In genomic region chr2:164894644-164895043, GRCm38 (mm10) we compare ENCODE assay signal across 18 mouse cellular contexts. TPM values are rescaled to one million over a fixed set of nuclear protein-coding genes. Genes with fewer than 3 reads are reported as not detected.
DNase-seq lines count a peak whose midpoint lies in the region; ATAC-seq and TF ChIP-seq lines count a peak whose summit lies in the region.
"Had no signal": no experiment of that assay in that cellular context is flagged by ENCODE, and none has a peak within 500 bp of the region (broad histone marks: within the 10 kb centered on the region; RNA-seq: fewer than 3 reads in every experiment).

No protein-coding gene starts in this region.

- H3K9me3 ChIP-seq in hindbrain, postnatal 0 days (ENCODE audit: low read length): no peaks in the 10 kb centered on the region
- no peaks in the 10 kb centered on the region for H3K9me3 ChIP-seq in hindbrain, embryonic 14.5 days (ENCODE audit: control insufficient read depth, low read length)
- H3K9me3 ChIP-seq: heart, embryonic 13.5 days; hindbrain, embryonic 12.5 days; limb, embryonic 15.5 days had no signal

- DNase-seq in cerebellum, adult 2 months: no peak
- DNase-seq in cerebellum, adult 11 months: no peak
- DNase-seq in hindbrain, postnatal 0 days (ENCODE audit: low spot score): no peak
- no peak for DNase-seq in hindbrain, embryonic 14.5 days (ENCODE audit: low spot score)
- no peak for DNase-seq in lung, adult 2 months
- DNase-seq in lung, postnatal 14 days: no peak
- no peak for DNase-seq in left cerebral cortex, adult 18-20 months (ENCODE audit: low spot score in 2 of 2)
- DNase-seq: gastrocnemius, postnatal 36 days; kidney, adult 8-10 months; layer of hippocampus, adult 9-11 months; right cerebral cortex, postnatal 4 days; thymus, adult 2 months had no signal

- no peaks in the 10 kb centered on the region for H3K27me3 ChIP-seq in cerebellum, adult 2 months (ENCODE audit: control insufficient read depth, insufficient read depth, low read length)
- H3K27me3 ChIP-seq in hindbrain, postnatal 0 days (ENCODE audit: insufficient read depth, low read length): no peaks in the 10 kb centered on the region
- no peaks in the 10 kb centered on the region for H3K27me3 ChIP-seq in hindbrain, embryonic 14.5 days (ENCODE audit: control insufficient read depth, insufficient read depth, low read length)
- H3K27me3 ChIP-seq: heart, embryonic 13.5 days; hindbrain, embryonic 12.5 days; limb, embryonic 15.5 days; Patski had no signal

- no peak overlapping the region for H3K4me3 ChIP-seq in cerebellum, adult 2 months (replicated peaks; ENCODE audit: insufficient read depth, low read depth, low read length)
- H3K4me3 ChIP-seq in hindbrain, postnatal 0 days (ENCODE audit: low read length): no peak overlapping the region
- no peak overlapping the region for H3K4me3 ChIP-seq in hindbrain, embryonic 14.5 days (replicated peaks; ENCODE audit: low read length)
- H3K4me3 ChIP-seq in lung, adult 2 months (replicated peaks; ENCODE audit: extremely low read depth, low read depth, low read length): no peak overlapping the region
- H3K4me3 ChIP-seq: erythroblast, embryonic 14.5 days; heart, embryonic 13.5 days; hindbrain, embryonic 12.5 days; limb, embryonic 15.5 days had no signal

- 65% methylated on average over 1 of the region's 1 CpGs for WGBS in cerebellum, adult 2 months
- 86% methylated on average over 1 of the region's 1 CpGs for WGBS in hindbrain, postnatal 0 days
- WGBS in hindbrain, embryonic 14.5 days: 95% methylated on average over 1 of the region's 1 CpGs
- WGBS in lung, adult 2 months: 76% methylated on average over 1 of the region's 1 CpGs

- peaks cover 89% of the 10 kb centered on the region for H3K36me3 ChIP-seq in hindbrain, postnatal 0 days (ENCODE audit: insufficient read depth, low read length)
- H3K36me3 ChIP-seq in hindbrain, embryonic 14.5 days (replicated peaks; ENCODE audit: control insufficient read depth, insufficient read depth): peaks cover 100% of the 10 kb centered on the region

- H3K27ac ChIP-seq in cerebellum, adult 2 months (ENCODE audit: insufficient read depth, low read length): no peak overlapping the region
- no peak overlapping the region for H3K27ac ChIP-seq in hindbrain, postnatal 0 days
- no peak overlapping the region for H3K27ac ChIP-seq in hindbrain, embryonic 14.5 days
- H3K27ac ChIP-seq: heart, embryonic 13.5 days; hindbrain, embryonic 12.5 days; limb, embryonic 15.5 days had no signal

- TF ChIP-seq CTCF in cerebellum, adult 2 months (IDR thresholded peaks at IDR 0.05; ENCODE audit: borderline replicate concordance, insufficient read depth, low read depth, low read length): peak; percentile 9; the same call in 1 of the 2 replicates
- peak; percentile 34 for TF ChIP-seq CTCF in hindbrain, postnatal 0 days (IDR thresholded peaks at IDR 0.05; ENCODE audit: low read depth)
- TF ChIP-seq CTCF in lung, adult 2 months (IDR thresholded peaks at IDR 0.05; ENCODE audit: insufficient read depth, low read length): 0 out of 2 replicates have a peak, but pooled peaks have one; percentile 13

- no peak overlapping the region for H3K4me2 ChIP-seq in hindbrain, postnatal 0 days (ENCODE audit: low read depth, low read length)
- H3K4me2 ChIP-seq in hindbrain, embryonic 14.5 days (replicated peaks): no peak overlapping the region
- H3K4me2 ChIP-seq: heart, embryonic 13.5 days; hindbrain, embryonic 12.5 days; limb, embryonic 15.5 days had no signal

- ATAC-seq in hindbrain, postnatal 0 days: no peak
- no peak for ATAC-seq in hindbrain, embryonic 14.5 days (ENCODE audit: low FRiP score)
- ATAC-seq in common myeloid progenitor, adult 5-6 weeks (replicated peaks; ENCODE audit: low read depth, poor library complexity, severe bottlenecking): 0 out of 2 replicates have a peak, but pooled peaks have one; percentile 12
- ATAC-seq: Patski had no signal

- no peak overlapping the region for H3K9ac ChIP-seq in hindbrain, postnatal 0 days (replicated peaks; ENCODE audit: low read length)
- H3K9ac ChIP-seq in hindbrain, embryonic 14.5 days: no peak overlapping the region
- H3K9ac ChIP-seq: heart, embryonic 13.5 days; hindbrain, embryonic 12.5 days; limb, embryonic 15.5 days had no signal

- H3K4me1 ChIP-seq in cerebellum, adult 2 months (ENCODE audit: control insufficient read depth, insufficient read depth, low read length): peaks cover 47% of the 10 kb centered on the region
- no peaks in the 10 kb centered on the region for H3K4me1 ChIP-seq in hindbrain, postnatal 0 days (ENCODE audit: insufficient read depth, low read length)
- H3K4me1 ChIP-seq in hindbrain, embryonic 14.5 days (replicated peaks; ENCODE audit: control insufficient read depth, insufficient read depth, low read length): no peaks in the 10 kb centered on the region
- H3K4me1 ChIP-seq in lung, adult 2 months (ENCODE audit: control insufficient read depth, insufficient read depth, low read length): no peaks in the 10 kb centered on the region
- H3K4me1 ChIP-seq: heart, embryonic 13.5 days; hindbrain, embryonic 12.5 days; limb, embryonic 15.5 days had no signal

- no peak for TF ChIP-seq POLR2A in cerebellum, adult 2 months (IDR thresholded peaks at IDR 0.05; ENCODE audit: borderline replicate concordance, insufficient read depth, low read length)
- TF ChIP-seq POLR2A in lung, adult 2 months (IDR thresholded peaks at IDR 0.05; ENCODE audit: borderline replicate concordance, extremely low read depth, low read depth, low read length): no peak

RNA-seq across cellular contexts. Expression of gene Pcif1, which starts 15.5 kb away (rescaled TPM):
- polyA plus RNA-seq in cerebellum, adult 2 months (2012; rRNA removed): 54.9 and 56.3 TPM in 2 replicates
- total RNA-seq in hindbrain, postnatal 0 days (2014; rRNA removed): 76.7 and 83.7 TPM in 2 replicates
- polyA plus RNA-seq in hindbrain, postnatal 0 days (2015; fragmentation: Nextera tagmentation; extraction: Ambion mirVana): 107 and 108 TPM in 2 replicates
- polyA plus RNA-seq in hindbrain, embryonic 14.5 days (2014; fragmentation: Nextera tagmentation; extraction: Ambion mirVana): 72.9 and 74.7 TPM in 2 replicates
- 42.9 and 44.3 TPM in 2 replicates for polyA plus RNA-seq in lung, adult 2 months (2012; rRNA removed)
- 18.8 and 19.2 TPM in 2 replicates for total RNA-seq in common myeloid progenitor, adult 5-6 weeks (2017)
- total RNA-seq in left cerebral cortex, adult 18-20 months (2021): 10 to 100 TPM; 40.6 to 46.1 TPM

RNA-seq across cellular contexts. Expression of gene Zfp335, which starts 16.9 kb away (rescaled TPM):
- polyA plus RNA-seq in cerebellum, adult 2 months (2012; rRNA removed): 32.0 and 34.7 TPM in 2 replicates
- 26.5 and 28.3 TPM in 2 replicates for total RNA-seq in hindbrain, postnatal 0 days (2014; rRNA removed)
- 9.0 and 9.2 TPM in 2 replicates for polyA plus RNA-seq in hindbrain, postnatal 0 days (2015; fragmentation: Nextera tagmentation; extraction: Ambion mirVana)
- 14.6 and 15.4 TPM in 2 replicates for polyA plus RNA-seq in hindbrain, embryonic 14.5 days (2014; fragmentation: Nextera tagmentation; extraction: Ambion mirVana)
- 33.2 and 34.9 TPM in 2 replicates for polyA plus RNA-seq in lung, adult 2 months (2012; rRNA removed)
- 6.2 and 7.6 TPM in 2 replicates for total RNA-seq in common myeloid progenitor, adult 5-6 weeks (2017)
- 10 to 100 TPM; 25.0 to 25.1 TPM for total RNA-seq in left cerebral cortex, adult 18-20 months (2021)

RNA-seq across cellular contexts. Expression of gene Pltp, which starts 37.1 kb away (rescaled TPM):
- polyA plus RNA-seq in cerebellum, adult 2 months (2012; rRNA removed): 203 and 218 TPM in 2 replicates
- 76.2 and 88.7 TPM in 2 replicates for total RNA-seq in hindbrain, postnatal 0 days (2014; rRNA removed)
- polyA plus RNA-seq in hindbrain, postnatal 0 days (2015; fragmentation: Nextera tagmentation; extraction: Ambion mirVana): 99.6 and 117 TPM in 2 replicates
- polyA plus RNA-seq in hindbrain, embryonic 14.5 days (2014; fragmentation: Nextera tagmentation; extraction: Ambion mirVana): 148 and 167 TPM in 2 replicates
- 873 and 1,096 TPM in 2 replicates for polyA plus RNA-seq in lung, adult 2 months (2012; rRNA removed)
- not detected in 2 replicates for total RNA-seq in common myeloid progenitor, adult 5-6 weeks (2017)
- total RNA-seq in left cerebral cortex, adult 18-20 months (2021): 10 to 100 TPM; 90.7 to 93.5 TPM

RNA-seq across cellular contexts. Expression of gene Mmp9, which starts 45.9 kb away (rescaled TPM):
- 3.3 and 3.7 TPM in 2 replicates for polyA plus RNA-seq in cerebellum, adult 2 months (2012; rRNA removed)
- total RNA-seq in hindbrain, postnatal 0 days (2014; rRNA removed): 8.8 and 14.4 TPM in 2 replicates
- 6.7 and 7.1 TPM in 2 replicates for polyA plus RNA-seq in hindbrain, postnatal 0 days (2015; fragmentation: Nextera tagmentation; extraction: Ambion mirVana)
- 28.8 and 33.2 TPM in 2 replicates for polyA plus RNA-seq in hindbrain, embryonic 14.5 days (2014; fragmentation: Nextera tagmentation; extraction: Ambion mirVana)
- polyA plus RNA-seq in lung, adult 2 months (2012; rRNA removed): 12.4 and 13.4 TPM in 2 replicates
- 1.0 and 1.1 TPM in 2 replicates for total RNA-seq in common myeloid progenitor, adult 5-6 weeks (2017)
- total RNA-seq in left cerebral cortex, adult 18-20 months (2021): 1 to 10 TPM; 2.0 to 2.1 TPM
- polyA plus RNA-seq: erythroblast, embryonic 14.5 days had no signal
